Mouse (Mus musculus) induced T-regulatory cell, adult 2 months (primary cell): ENCODE measurements around the gene Samd4.

ENCODE experiments used
- DNase-seq: peaks from one replicate; pipeline ENCODE4 v3.0.0-alpha.2; 2012; ENCODE audit warnings: low read depth

Samd4 gene

GRCm38 (mm10) chr14:47074045-47074666 is 191.5 kb downstream of the Samd4 start:
- DNase-seq, result peak; percentile 11

DNA sequence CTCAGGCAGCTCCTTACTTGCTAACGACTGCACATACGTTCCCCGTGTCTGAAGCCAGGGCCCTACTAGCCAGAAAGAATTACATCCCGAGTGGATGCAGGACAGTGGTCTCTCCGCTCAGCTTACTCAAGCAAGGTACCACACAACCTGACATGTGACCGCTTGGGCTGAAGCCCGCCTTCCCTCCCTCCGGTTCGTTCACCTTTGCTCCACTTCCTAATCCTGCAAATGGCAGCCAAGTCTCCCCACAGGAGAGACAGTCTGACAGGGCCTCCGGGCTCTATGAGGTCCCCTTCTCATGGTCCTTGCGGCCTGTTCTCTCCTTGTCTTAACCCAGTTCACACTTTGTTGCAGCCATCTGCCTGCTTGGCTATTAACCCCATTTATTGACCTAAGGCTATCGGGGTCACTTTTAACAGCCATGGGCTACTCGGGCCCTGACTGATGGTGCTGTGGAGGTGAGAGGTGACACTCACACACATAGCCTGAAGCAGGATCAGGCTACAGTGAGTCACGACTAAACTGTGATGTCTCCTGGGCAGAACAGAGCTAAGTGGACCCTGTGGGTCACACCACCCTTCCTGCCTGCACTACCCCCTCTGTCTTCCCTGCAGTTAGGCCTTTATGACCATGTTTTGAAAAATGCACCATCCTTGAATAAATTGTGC is 192.5 kb downstream of the Samd4 start:
- DNase-seq, result no peak

DNA sequence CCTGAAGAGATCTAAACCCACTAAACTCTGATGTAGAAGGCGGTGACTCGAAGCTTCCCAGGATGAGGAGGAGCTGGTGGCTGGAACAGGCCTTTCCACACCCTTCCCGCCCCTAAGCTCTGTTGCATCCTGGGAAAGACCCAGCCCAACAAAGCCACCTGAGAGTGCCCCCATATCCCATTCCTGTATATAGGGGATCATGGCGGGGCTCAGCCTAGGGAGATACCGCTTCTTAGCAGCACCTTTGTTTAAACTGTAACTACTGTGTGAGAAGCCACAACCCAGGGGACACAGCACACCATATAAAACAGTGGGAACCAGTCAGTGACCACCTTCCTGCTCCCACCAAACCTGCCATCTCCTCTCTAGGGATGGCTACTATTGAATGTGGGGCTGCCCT is 193.2 kb downstream of the Samd4 start:
- no peak for DNase-seq

- DNase-seq, result no peak
Observed at GRCm38 (mm10) chr14:47076956-47077575, 194.4 kb downstream of the Samd4 start.

DNA sequence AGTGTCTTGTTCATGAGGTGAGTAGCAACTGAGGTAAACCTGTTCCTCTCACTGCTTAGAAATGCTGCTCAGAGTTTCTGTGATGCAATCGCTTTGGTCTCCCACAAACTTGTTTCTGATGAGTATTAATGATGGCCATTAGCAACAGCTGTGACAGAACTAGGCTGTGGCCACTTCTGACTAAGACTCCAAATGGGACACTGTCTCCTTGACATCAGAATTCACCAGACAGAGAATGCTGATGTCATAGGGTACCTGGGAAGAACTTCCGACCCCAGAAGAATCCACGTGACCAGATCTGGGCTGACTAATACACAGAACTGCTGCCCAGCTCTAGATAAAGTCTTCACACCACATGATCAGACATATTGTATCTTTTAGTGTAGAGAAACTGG is 194.9 kb downstream of the Samd4 start:
- DNase-seq, result no peak

GRCm38 (mm10) chr14:47079911-47080310 is 197.3 kb downstream of the Samd4 start:
- no peak for DNase-seq

DNA sequence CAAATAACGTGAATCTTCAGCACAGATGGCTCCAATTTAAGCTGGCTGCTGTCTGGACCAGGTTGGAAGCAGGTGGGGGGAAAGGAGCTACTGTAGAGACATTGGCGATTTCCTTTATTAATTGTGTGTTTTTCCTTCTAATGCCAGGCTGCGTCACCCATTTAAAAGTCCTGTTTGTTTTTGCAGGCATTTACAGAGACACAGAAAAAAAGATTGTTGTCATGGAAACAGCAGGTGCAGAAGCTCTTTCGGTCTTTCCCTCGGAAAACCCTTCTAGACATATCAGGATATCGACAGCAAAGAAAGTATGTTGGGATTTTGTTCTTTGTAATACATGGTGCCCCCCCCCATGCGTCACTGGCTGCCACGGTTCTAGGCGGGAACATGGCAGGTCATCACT is 200.7 kb downstream of the Samd4 start:
- DNase-seq, result no peak

GRCm38 (mm10) chr14:47083838-47084237 is 201.2 kb downstream of the Samd4 start:
- no peak for DNase-seq

DNA sequence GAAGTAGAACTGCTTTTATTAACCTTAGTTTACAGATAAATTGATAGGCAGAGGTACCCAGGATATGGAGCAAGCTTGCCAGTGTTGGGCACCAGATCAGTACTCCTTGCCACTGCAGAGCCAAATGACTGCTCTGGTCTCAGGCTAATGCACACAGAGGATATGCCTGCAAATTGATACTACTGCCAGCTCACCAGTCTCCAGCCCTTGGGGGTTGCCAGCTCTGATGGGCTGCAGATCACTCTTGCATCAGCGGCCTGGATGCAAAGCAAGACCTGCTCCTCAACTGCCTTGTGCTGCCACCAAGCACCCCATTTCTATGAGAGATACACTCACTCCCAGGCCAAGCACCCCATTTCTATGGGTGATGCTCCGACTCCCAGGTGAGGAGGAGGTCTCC is 202.0 kb downstream of the Samd4 start:
- no peak for DNase-seq

- DNase-seq, result no peak
Observed at GRCm38 (mm10) chr14:47086123-47086522, 203.5 kb downstream of the Samd4 start.

DNA sequence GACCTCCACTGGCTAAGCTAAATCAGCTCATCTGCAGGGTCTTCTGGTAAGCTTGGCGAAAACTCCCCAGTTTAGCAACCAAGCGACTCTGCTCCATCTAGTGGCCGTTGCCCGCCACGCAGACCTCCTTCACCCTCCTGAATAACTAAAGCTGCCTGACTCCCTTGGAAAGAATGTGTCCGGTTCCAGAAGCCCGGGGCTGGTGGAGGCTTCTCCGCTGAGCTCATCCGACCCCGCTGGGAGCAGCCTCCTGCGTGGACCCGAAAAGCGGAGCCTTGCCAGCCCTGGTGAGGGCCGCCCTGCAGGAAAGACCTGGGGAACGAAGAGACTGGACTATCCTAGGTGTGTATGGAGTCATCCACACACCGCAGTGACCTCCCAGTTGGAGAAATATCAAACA is 204.1 kb downstream of the Samd4 start:
- peak; percentile 72 for DNase-seq

GRCm38 (mm10) chr14:47087182-47087581 is 204.5 kb downstream of the Samd4 start:
- peak; percentile 84 for DNase-seq

DNA sequence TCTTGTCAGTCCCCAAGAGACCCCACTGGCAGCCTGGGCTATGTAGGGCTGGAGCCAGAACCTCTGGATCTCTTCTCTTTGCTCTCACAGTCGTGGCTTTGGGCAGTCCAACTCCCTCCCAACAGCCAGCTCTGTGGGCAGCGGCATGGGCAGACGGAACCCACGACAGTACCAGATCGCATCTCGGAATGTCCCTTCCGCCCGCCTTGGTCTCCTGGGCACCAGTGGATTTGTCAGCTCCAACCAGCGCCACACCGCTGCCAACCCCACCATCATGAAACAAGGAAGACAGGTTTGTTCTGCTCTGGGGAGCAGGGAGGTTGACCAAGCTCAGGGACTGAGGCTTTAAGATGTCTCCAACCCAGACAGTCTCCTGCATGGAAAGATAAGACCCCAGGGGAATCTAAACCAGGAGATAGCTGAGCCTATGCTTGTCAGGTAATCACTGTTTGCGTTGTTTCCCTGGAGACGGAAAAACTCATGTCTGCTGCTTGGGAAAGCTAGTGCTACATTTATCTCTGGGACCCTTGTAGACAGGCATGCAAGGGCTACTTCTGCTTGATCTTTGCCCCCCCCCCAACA is 205.1 kb downstream of the Samd4 start:
- DNase-seq, result no peak

- no peak for DNase-seq
Observed at GRCm38 (mm10) chr14:47088339-47088738, 205.7 kb downstream of the Samd4 start.

DNA sequence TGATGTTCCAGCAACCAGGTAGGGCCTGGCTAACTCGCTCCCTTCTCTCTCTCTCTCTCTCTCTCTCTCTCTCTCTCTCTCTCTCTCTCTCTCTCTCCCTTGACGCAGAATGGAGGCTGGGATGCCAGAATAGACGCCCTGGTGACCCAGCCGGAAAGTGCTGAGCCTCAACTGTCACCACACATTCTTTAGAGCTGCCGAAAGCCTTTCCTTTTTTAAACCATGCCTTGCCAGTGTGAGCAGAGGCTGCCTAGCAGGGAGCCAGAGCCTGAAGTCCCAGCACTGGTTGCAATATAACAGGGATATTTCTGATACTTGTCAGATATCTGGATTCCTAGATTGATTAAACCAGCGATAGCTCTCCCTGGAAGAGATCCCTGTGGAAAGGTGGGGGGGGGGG is 206.5 kb downstream of the Samd4 start:
- DNase-seq, result no peak

DNA sequence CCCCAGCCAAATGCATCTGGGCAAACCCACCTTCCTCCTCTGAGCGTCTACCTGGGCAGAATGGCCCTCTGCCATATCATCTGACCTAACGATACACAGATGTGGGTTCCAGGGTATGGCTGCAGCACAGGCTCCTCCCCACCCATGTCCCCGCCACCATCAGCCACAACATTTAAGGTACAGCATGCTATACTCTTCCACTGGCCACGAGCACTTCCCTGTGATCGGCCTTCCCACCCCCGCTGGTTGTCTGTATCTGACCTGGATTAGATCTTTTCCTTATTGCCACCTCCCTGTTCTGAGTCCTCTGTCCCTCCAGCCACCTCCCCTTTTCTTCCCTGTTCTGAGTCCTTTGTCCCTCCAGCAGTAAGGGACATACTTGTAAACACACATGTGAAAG is 209.3 kb downstream of the Samd4 start:
- DNase-seq, result no peak

DNA sequence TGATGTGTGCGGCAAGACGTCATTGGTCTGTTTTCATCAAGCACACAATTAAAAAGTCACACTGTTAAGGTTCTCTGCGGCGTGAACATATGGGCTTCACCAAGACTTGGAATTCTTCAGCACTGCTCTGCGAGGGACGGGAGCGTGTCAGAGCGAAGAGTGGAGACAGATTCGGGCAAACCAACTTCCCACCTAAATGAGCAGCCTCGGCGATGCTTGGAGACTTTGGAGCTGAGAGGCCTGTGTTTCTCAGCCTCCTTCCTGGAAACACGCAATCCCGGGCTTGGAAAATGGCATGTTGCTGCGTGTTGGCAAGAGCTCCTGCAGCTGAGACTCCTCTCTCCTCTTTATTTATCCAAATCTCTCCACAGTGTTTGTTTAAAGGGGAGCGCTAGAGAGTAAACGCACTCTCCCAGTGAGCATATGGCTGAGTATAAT is 210.7 kb downstream of the Samd4 start:
- DNase-seq, result no peak

DNA sequence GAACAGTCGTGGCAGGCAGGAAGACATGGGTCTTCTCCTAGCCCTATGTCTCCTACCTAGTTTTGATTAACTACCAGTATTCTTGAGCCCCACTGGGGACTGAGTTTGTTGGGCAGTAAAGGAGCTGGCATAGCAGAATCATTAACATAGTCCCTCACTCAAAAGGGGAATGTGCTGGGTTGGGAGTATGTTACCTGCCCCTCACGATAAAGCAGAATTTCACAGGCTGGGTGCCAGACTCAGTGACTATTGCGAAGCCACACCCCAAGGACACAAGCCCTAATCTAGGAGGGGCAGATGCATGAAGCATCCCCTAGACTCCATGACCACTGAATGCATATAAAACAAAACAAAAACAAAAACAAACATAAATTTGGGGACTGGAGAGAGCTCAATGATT is 212.4 kb downstream of the Samd4 start:
- DNase-seq, result no peak

DNA sequence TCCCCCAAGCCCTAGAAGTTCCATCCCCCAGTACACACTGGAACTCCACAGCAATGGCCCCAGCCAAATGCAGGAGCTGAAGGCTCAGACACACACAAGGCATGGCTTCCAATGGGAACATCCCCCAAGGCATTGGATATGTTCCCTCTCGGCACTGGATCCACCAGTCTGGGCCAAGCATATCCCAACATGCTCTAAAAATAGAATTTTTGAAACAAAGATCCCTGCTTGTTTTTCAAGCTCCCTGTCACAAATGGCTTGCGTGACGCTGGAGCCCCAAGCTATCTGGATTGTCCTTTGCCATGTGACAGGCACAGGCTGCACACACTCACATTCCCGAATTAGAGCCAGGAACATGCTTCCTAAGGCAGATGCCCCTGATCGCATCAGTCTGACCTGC is 213.7 kb downstream of the Samd4 start:
- no peak for DNase-seq

DNA sequence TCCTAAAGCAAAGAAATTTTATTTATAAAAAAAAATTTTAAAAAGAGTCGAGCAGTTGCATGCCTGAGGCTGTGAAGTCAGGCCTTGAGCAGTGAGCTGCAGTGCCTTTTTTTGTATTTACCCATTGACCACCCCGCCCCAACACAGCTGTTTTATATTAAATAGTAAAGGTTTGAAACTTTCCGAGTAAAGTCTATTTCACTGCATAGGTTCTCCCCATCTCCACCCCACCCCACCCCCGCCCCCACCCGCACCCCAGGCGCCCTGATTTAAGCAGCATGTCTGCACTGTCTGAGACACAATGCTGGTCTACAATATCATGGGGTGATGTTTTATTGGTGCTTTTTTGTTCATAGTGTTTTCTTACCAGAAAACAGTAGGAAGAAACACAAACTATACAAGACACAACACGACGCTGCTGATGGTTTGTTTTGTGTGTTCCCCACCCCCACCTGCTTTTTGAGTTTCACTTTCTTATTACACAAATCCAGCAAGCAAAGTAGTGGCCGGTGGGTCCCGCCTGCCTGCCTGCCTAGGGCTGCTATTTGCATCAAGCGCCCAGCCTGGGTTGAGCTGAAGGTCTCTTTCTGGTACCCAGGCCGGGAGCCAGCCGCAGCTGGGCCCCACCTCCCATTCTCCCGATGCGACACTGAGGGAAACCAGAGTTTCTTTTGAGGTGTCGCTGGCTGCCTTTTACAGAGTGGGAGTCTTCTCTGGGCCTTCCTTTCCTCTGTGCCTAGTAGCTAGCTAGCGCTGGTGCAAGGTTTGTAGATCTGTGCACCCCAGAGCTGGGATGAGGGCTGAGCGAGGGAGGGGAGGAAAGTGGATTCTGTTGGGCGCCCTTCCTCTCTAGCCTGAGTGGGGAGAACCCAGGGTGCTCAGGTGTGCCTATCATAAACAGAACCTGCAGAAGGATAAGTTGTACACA is 221.9 kb downstream of the Samd4 start:
- DNase-seq, result peak; percentile 83

- no peak for DNase-seq
Observed at GRCm38 (mm10) chr14:47105174-47105557, 222.5 kb downstream of the Samd4 start.

GRCm38 (mm10) chr14:47105755-47106154 is 223.1 kb downstream of the Samd4 start:
- DNase-seq, result peak; percentile 28
